Mouse (Mus musculus) ovary, adult 2 months (tissue): ENCODE measurements around the gene Gm49361. TPM values are rescaled to one million over a fixed set of nuclear protein-coding genes. Genes with fewer than 3 reads are reported as not detected.

Experiments used
- polyA plus RNA-seq: library from polyadenylated mRNA; depleted of rRNA; stranded (reverse); fragments of >200 nt; gene quantifications from 2 replicates; pipeline ENCODE4 v1.2.3, GENCODE M21; 2012; rRNA removed

The Gm49361 gene
- polyA plus RNA-seq = 2.1 and 10.1 TPM in 2 replicates

DNA sequence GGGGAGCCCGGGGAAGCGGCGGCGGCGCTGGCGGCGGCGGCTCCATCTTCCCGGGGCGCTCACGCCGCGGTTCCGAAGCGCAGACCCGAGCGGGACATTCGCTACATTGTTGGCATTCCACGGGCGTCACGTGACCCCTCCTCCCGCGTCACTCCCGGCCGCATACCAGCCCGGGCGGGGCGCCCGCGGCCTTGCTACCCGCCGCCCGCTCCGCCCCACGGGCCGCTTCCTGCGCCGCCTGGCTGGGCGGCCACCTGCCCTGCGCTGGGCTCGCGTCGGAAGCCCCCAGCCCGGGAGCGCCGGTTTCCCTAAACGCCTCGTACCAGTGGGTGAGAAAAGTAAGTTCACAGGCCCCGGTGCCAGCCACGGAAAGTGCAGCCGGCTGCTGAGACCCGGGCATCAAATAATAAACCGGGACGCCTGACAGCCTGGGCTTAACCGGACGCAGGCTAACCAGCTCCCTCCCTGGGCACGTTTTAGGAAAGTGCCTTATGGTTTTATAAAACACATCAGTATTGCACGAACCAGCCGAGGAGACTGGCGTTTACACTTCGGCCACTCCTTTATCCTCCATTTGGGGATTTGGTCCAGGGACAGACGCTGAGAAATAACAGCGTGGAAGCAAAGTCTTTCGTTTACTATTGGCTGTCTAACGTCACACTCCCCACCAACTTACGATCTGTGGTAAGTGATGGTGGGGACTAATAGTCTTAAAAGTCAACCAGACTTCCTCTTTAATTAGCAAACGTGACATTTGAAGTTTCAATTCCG lies at the start of gene Gm49361:
Gene Gm49361, minus strand, starts transcription at position 103 of the 771 bp plus-strand sequence.

DNA sequence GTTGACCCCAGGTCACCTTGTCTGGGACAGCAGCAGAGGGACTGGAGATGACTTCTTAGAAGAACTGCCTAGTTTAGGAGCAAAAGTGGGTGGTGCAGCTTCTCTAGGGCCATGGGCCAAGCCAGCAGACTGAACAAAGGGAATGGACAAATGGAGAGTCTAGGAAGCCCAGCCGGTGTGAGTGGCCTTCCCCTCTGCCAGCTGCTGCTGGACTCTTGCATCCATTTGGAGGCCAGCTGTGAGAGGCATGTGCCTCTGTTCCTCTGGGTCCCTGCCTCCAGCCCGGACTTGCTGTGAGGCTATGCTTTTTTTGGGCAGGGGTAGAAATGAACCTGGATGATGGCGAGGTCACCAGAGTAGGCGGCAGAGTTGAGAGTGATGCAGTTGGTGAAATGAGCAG lies 12.3 kb upstream of the Gm49361 start, which contains the start of gene Lats2:
Gene Lats2, minus strand, starts transcription at position 152 of the 400 bp plus-strand sequence.

DNA sequence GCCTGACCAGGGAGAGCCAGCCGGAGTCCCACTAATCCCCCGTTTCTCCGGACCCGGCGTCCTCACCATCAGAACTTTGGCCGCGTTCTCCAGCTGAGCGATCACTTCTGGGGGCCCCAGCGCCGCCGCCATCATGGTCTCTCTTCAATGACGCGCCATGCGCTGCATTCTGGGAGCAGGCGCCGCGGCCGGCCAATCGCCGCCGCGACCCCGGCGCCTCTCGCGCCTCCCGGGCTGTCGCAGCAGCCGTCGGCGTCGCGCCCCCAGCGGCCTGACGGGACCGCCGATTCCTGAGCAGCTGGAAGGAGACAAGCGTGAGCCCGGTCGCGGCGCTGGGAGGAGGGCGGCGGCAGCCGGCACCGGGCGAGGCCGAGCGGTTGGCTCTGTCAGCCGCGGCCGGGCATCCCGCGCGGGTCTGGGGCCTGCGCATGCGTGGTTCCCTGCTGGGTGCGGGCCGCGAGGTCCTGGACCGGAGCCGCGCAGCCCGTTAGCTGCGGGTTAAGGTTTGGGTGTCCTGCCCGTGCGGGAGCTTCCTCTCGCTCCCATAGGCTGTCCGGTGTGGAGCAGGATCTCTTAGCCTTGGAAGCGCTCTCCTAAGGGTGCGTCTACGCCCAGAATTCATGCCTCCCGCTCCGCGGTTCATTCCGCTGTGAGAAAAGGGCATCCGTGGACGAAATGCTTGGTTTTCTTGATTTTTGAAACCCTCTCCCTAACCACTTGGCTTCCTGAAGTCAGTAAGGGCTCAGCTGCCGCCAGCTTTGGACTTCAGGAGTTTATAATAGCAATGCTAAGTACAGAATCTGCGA lies 80.9 kb downstream of the Gm49361 start, which contains the start of gene Xpo4:
Gene Xpo4, minus strand, starts transcription at position 609 of the 806 bp plus-strand sequence.

Other genes with a start within 250 kb of the Gm49361 start
- 50.3 and 79.3 TPM in 2 replicates for gene Il17d, start 221.3 kb downstream of the Gm49361 start, polyA plus RNA-seq
- 8.1 and 11.8 TPM in 2 replicates for gene Eef1akmt1, start 174.5 kb downstream of the Gm49361 start, polyA plus RNA-seq
- gene Xpo4, start 80.7 kb downstream of the Gm49361 start, polyA plus RNA-seq = 4.0 TPM in 2 replicates
- gene Lats2, start 12.3 kb upstream of the Gm49361 start, polyA plus RNA-seq = 70.8 and 94.7 TPM in 2 replicates
- gene Sap18, start 52.1 kb upstream of the Gm49361 start, polyA plus RNA-seq = 5.9 and 9.5 TPM in 2 replicates
- 0.69 and 1.5 TPM in 2 replicates for gene Ska3, start 80.1 kb upstream of the Gm49361 start, polyA plus RNA-seq
- gene Mrpl57, start 80.1 kb upstream of the Gm49361 start, polyA plus RNA-seq = 49.6 and 69.0 TPM in 2 replicates
- 4.5 and 4.8 TPM in 2 replicates for gene Zdhhc20, start 144.2 kb upstream of the Gm49361 start, polyA plus RNA-seq